Mouse (Mus musculus): Measurements from ENCODE around the gene Htra2. TPM values are rescaled to one million over a fixed set of nuclear protein-coding genes. Genes with fewer than 3 reads are reported as not detected.
A peak's percentile ranks its signal among the peaks of the same experiment; 100 is the strongest.

The Htra2 gene
- polyA plus RNA-seq, 1 experiment from 2014 or later, result 78.3 TPM

DNA sequence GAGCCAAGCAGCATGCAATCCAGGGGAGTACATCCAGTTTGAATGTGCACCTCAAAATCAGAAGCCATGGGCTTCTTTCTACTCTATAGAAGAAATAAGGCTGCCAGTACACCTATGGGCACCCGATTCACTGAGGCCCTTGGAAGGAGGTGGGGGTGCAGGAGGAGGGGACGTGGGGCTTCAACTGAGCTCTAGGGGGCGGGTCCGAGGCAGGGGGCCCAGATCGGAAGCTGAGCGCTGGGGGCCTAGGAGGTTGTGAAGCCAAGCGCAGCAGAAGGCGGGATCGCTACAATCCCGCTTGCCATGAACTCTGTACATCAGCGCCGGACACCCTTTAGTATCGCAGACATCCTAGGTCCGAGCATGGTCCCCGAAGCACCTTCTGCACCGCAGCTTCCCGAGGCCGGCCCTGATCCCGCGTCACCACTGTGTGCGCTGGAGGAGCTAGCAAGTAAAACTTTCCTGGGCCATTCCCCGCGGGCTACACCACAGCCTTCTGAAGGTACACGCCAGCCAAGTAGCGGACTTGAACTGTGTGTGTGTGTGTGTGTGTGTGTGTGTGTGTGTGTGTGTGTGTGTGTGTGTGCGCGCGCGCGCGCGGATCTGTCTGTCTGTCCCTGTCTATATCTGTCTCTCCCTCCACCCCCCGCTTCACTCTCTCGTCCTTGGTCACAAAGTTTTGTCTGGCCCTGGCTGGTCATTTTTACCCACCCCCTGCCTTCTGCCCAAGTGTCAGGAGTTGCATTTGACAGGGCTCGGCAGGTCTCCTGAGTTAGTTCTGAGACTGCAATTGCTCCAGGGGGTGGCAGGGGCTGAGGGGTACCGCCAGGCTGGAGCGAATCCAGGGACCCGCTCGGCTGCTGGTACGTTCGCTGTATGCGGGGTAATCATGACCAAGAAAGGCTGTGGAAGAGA lies 31.3 kb upstream of the Htra2 start, which contains the start of gene Lbx2:
TSS of gene Lbx2 (plus strand) at position 247 of the 915 bp plus-strand sequence.
- 5% methylated on average over 42 of the region's 42 CpGs for WGBS
- H3K4me3 ChIP-seq, result 0 out of 2 replicates have a peak within 1 kb of the TSS, but pooled peaks have one; percentile 0
- H3K9ac ChIP-seq, result no peak within 1 kb of the TSS

DNA sequence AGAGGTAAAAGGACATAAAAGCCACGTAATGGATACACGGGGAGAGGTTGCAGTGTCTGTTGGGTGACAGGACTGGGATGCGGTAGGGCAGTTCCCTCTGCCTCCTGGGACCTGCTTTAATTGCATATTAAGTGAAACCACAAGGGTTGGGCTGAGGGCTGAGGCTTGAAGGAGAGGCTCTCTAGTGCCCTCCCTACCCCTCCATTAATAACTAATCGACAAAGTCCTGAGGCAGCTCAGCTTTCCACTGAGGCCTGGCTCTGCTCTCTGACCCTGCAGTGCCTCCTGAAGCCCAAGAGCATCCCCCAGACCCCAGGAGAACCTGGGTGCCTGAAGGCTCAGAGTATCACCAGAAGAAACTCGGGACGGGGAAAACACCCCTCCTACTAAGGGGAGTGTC lies 29.4 kb upstream of the Htra2 start:
- peaks cover 74% of the 10 kb centered on the region for H3K27me3 ChIP-seq
- WGBS, result 3% methylated on average over 6 of the region's 6 CpGs
- H3K4me2 ChIP-seq, result no peak overlapping the region
- peaks cover 10% of the 10 kb centered on the region for H3K36me3 ChIP-seq
- H3K9me3 ChIP-seq, result no peaks in the 10 kb centered on the region
- no peak overlapping the region for H3K27ac ChIP-seq (replicated peaks)
- H3K4me1 ChIP-seq (replicated peaks), result peaks cover 17% of the 10 kb centered on the region
- no peak overlapping the region for H3K4me3 ChIP-seq
- no peak for ATAC-seq (ENCODE audit: low FRiP score, low read depth)
- H3K9ac ChIP-seq, result no peak overlapping the region

More for the DNA sequence above, 31.3 kb upstream of the Htra2 start, which contains the start of gene Lbx2:
- Histone ChIP-seq H3K4me1 (replicated peaks) (peaks cover 12% of the 10 kb centered on the region), H3K27ac (replicated peaks) (no peak within 1 kb of the TSS), H3K4me2 (peak within 1 kb of the TSS; percentile 37; the same call in 1 of the 2 replicates), H3K36me3 (peaks cover 6% of the 10 kb centered on the region), H3K27me3 (peaks cover 89% of the 10 kb centered on the region), H3K9me3 (no peaks in the 10 kb centered on the region)
- no peak for ATAC-seq (ENCODE audit: low FRiP score, low read depth)

DNA sequence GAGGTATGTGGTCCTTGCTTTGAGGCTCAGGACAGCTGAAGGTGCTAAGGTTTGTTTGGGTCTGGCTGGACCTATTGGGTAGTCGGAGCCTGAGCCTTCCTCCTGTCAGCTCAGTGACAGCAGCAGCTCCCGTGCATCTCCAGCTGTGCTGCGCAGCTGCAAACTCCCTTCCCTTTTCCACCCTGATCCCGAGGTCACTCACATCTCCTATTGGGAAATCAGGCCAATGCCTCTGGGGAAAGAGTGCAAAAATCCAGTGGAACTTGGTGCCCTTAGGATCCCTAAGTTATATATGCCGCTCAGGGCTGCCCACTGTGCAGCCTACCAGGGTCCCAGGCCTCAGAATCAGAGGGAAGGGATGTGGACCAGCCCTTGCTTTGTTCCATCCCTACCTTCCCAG lies 28.4 kb upstream of the Htra2 start:
- Histone ChIP-seq H3K9ac (no peak overlapping the region), H3K4me1 (replicated peaks) (peaks cover 25% of the 10 kb centered on the region), H3K4me3 (no peak overlapping the region), H3K27ac (replicated peaks) (no peak overlapping the region), H3K4me2 (no peak overlapping the region), H3K27me3 (peaks cover 67% of the 10 kb centered on the region), H3K9me3 (no peaks in the 10 kb centered on the region), H3K36me3 (peaks cover 10% of the 10 kb centered on the region)
- ATAC-seq (ENCODE audit: low FRiP score, low read depth), result no peak
- WGBS, result 18% methylated on average over 5 of the region's 5 CpGs

- H3K4me2 ChIP-seq, result no peak overlapping the region
- 97% methylated on average over 5 of the region's 5 CpGs for WGBS
- peaks cover 55% of the 10 kb centered on the region for H3K27me3 ChIP-seq
These were observed 25.1 kb upstream of the Htra2 start for GRCm38 (mm10) chr6:83080210-83080609.

GRCm38 (mm10) chr6:83078324-83078858 lies 23.3 kb upstream of the Htra2 start:
- Histone ChIP-seq H3K4me1 (replicated peaks) (peaks cover 21% of the 10 kb centered on the region), H3K9me3 (no peaks in the 10 kb centered on the region), H3K9ac (peak overlapping the region; percentile 70), H3K27ac (replicated peaks) (peak overlapping the region; percentile 95), H3K4me2 (peak overlapping the region; percentile 95), H3K36me3 (peaks cover 10% of the 10 kb centered on the region), H3K4me3 (peak overlapping the region; percentile 83), H3K27me3 (peaks cover 55% of the 10 kb centered on the region)
- peak; percentile 94 for ATAC-seq (ENCODE audit: low FRiP score, low read depth)
- WGBS, result under 1% methylated on average over 46 of the region's 46 CpGs

More at GRCm38 (mm10) chr6:83080210-83080609, 25.1 kb upstream of the Htra2 start:
- no peak overlapping the region for H3K9ac ChIP-seq
- no peak overlapping the region for H3K27ac ChIP-seq (replicated peaks)
- H3K9me3 ChIP-seq, result no peaks in the 10 kb centered on the region
- H3K4me1 ChIP-seq (replicated peaks), result peaks cover 21% of the 10 kb centered on the region
- H3K36me3 ChIP-seq, result peaks cover 10% of the 10 kb centered on the region
- H3K4me3 ChIP-seq, result no peak overlapping the region
- ATAC-seq (ENCODE audit: low FRiP score, low read depth), result no peak

DNA sequence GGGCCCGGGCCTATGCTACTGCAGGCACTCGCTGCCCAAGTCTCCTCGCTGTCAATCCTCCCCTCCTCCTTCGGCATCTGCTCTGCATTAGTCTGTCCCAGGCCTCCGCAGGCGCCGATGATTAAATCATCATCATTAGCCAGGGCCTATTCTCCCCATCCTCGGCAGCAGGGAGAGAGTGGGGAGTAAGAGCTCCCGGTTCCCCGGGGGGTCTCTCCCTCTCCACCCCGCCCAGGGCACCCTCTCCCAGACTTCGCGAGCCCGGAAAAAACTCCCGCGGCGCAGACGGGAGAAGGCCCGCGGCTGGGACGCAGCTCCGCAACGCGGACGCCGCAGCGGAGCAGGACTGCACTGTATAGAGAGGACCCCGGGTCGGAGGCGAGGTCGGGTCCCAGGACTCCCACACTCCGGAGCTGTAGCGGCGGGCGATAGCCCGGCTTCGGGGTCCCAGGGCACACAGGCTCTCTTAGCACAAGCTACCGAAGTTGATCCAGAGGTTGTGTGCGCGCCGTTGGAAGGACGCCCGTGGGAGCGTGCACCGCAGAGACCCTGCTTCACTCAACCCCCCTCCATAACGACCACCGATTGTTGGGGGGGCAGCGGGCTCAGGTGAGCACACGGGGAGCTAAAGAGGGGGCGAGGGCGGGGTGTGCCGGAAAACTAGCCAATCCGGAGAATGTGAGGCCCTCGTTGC lies 22.7 kb upstream of the Htra2 start, which contains the start of gene Pcgf1:
TSS of gene Pcgf1 (plus strand) at position 240 of the 694 bp plus-strand sequence.
- Histone ChIP-seq H3K36me3 (peaks cover 10% of the 10 kb centered on the region), H3K4me2 (peak within 1 kb of the TSS; percentile 95), H3K4me3 (peak within 1 kb of the TSS; percentile 83), H3K27me3 (peaks cover 53% of the 10 kb centered on the region), H3K9ac (peak within 1 kb of the TSS; percentile 70), H3K4me1 (replicated peaks) (peaks cover 21% of the 10 kb centered on the region), H3K27ac (replicated peaks) (peak within 1 kb of the TSS; percentile 95), H3K9me3 (no peaks in the 10 kb centered on the region)
- under 1% methylated on average over 54 of the region's 54 CpGs for WGBS
- ATAC-seq (ENCODE audit: low FRiP score, low read depth), result peak; percentile 80

DNA sequence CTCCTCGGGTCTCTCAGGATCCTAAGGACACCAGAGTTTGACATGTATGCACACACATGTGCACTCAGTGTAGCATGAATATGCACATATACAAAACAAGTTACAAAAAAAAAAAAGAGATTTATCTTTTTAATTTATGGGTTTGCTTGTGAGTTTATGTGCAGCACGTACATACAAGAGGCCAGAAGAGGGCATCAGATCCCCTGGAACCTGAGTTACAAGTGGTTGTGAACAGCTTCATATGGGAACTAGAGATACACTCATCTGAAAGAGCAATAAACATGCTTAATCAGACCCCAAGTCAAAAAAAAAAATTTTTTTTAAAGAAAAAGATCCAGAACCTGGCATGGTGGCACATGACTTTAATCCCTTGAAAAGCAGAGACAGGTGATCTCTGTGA lies 19.9 kb upstream of the Htra2 start:
- no peak overlapping the region for H3K9ac ChIP-seq
- 0 out of 2 replicates have a peak, but pooled peaks cover 1% of the 10 kb centered on the region for H3K36me3 ChIP-seq
- no peaks in the 10 kb centered on the region for H3K9me3 ChIP-seq
- no peak overlapping the region for H3K4me2 ChIP-seq
- no peak overlapping the region for H3K27ac ChIP-seq (replicated peaks)
- peaks cover 26% of the 10 kb centered on the region for H3K4me1 ChIP-seq (replicated peaks)
- H3K27me3 ChIP-seq, result peaks cover 64% of the 10 kb centered on the region
- H3K4me3 ChIP-seq, result no peak overlapping the region
- no peak for ATAC-seq (ENCODE audit: low FRiP score, low read depth)
- 13% methylated on average over 2 of the region's 2 CpGs for WGBS

- Histone ChIP-seq H3K27me3 (peaks cover 90% of the 10 kb centered on the region), H3K4me3 (no peak overlapping the region), H3K4me2 (no peak overlapping the region), H3K4me1 (replicated peaks) (peaks cover 16% of the 10 kb centered on the region), H3K9me3 (no peaks in the 10 kb centered on the region), H3K36me3 (no peaks in the 10 kb centered on the region), H3K9ac (no peak overlapping the region), H3K27ac (replicated peaks) (no peak overlapping the region)
- 0% methylated on average over 24 of the region's 24 CpGs for WGBS
- ATAC-seq (ENCODE audit: low FRiP score, low read depth), result no peak
These were observed 16.1 kb upstream of the Htra2 start for GRCm38 (mm10) chr6:83071220-83071619.

GRCm38 (mm10) chr6:83070311-83071219 lies 15.5 kb upstream of the Htra2 start:
- under 1% methylated on average over 56 of the region's 58 CpGs for WGBS
- H3K4me1 ChIP-seq (replicated peaks), result peaks cover 16% of the 10 kb centered on the region
- H3K9me3 ChIP-seq, result no peaks in the 10 kb centered on the region
- H3K9ac ChIP-seq, result no peak overlapping the region
- H3K27ac ChIP-seq (replicated peaks), result no peak overlapping the region
- no peak overlapping the region; the same call in 1 of the 2 replicates for H3K4me3 ChIP-seq
- H3K27me3 ChIP-seq, result peaks cover 90% of the 10 kb centered on the region
- no peaks in the 10 kb centered on the region for H3K36me3 ChIP-seq
- no peak for ATAC-seq (ENCODE audit: low FRiP score, low read depth)
- H3K4me2 ChIP-seq, result no peak overlapping the region

- H3K36me3 ChIP-seq, result no peaks in the 10 kb centered on the region
- 0% methylated on average over 10 of the region's 10 CpGs for WGBS
- H3K4me2 ChIP-seq, result peak within 1 kb of the TSS; percentile 35; the same call in 1 of the 2 replicates
- no peak for ATAC-seq (ENCODE audit: low FRiP score, low read depth)
- no peak within 1 kb of the TSS for H3K27ac ChIP-seq (replicated peaks)
- H3K9me3 ChIP-seq, result no peaks in the 10 kb centered on the region
- H3K4me3 ChIP-seq, result peak within 1 kb of the TSS; percentile 10
- H3K4me1 ChIP-seq (replicated peaks), result peaks cover 16% of the 10 kb centered on the region
- peaks cover 90% of the 10 kb centered on the region for H3K27me3 ChIP-seq
- no peak within 1 kb of the TSS for H3K9ac ChIP-seq
These were observed 15.0 kb upstream of the Htra2 start, which contains the start of gene Tlx2 for GRCm38 (mm10) chr6:83070247-83070310. TSS of gene Tlx2 (minus strand) at chr6:83070293.

GRCm38 (mm10) chr6:83069488-83070246 lies 14.6 kb upstream of the Htra2 start:
- H3K36me3 ChIP-seq, result no peaks in the 10 kb centered on the region
- H3K9ac ChIP-seq, result no peak overlapping the region
- peaks cover 16% of the 10 kb centered on the region for H3K4me1 ChIP-seq (replicated peaks)
- H3K27me3 ChIP-seq, result peaks cover 90% of the 10 kb centered on the region
- no peaks in the 10 kb centered on the region for H3K9me3 ChIP-seq
- no peak overlapping the region for H3K27ac ChIP-seq (replicated peaks)
- under 1% methylated on average over 66 of the region's 69 CpGs for WGBS
- H3K4me2 ChIP-seq, result no peak overlapping the region
- ATAC-seq (ENCODE audit: low FRiP score, low read depth), result no peak
- no peak overlapping the region for H3K4me3 ChIP-seq
